Mouse (Mus musculus): ENCODE data around the gene Cyp4f13. TPM values are rescaled to one million over a fixed set of nuclear protein-coding genes. Genes with fewer than 3 reads are reported as not detected.

Cyp4f13 gene
- total and polyA plus RNA-seq, 3 experiments = 11.2 to 21.1 (median 12.7) TPM

DNA sequence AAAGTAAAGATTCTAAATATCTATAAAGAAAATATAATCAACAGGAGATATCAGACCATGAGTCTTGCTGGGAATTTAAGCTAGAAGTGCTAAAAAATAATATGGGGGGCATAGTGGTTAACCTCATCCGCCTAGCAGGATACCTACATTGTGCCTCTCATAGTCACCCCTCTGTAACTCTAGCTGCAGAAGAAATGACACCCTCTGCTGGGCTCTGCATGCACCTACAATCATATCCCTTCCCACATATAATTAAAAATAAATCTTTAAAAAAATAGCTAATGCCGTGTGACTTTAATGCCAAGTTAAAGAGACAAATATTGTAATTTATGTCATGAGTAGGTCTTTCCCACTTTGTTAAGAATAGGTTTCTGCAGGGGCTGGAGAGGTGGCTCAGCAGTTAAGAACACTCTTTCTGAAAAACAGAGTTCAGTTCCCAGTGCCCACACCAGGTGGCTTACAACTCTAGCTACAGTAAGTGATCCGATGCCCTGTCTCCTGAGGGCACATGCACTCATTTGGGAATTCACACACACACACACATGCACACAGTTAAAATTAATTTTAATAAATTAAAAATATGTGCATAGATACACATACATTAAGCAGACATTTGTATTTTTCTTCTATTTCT lies 2.7 kb downstream of the Cyp4f13 start:
- Histone ChIP-seq H3K36me3 (ENCODE audit: control insufficient read depth, insufficient read depth, low read length) (no peaks in the 10 kb centered on the region), H3K4me3 (no peak overlapping the region), H3K79me2 (replicated peaks; ENCODE audit: control insufficient read depth, insufficient read depth, low read length) (no peaks in the 10 kb centered on the region), H3K4me1 (ENCODE audit: control insufficient read depth, insufficient read depth, low read length) (peaks cover 10% of the 10 kb centered on the region), H3K9ac (ENCODE audit: low read depth, low read length) (no peak overlapping the region), H3K27ac (no peak overlapping the region), H3K27me3 (ENCODE audit: control insufficient read depth, insufficient read depth, low read length) (no peaks in the 10 kb centered on the region)
- peak; percentile 47 for TF ChIP-seq CTCF (IDR thresholded peaks at IDR 0.05)
- TF ChIP-seq EP300 (IDR thresholded peaks at IDR 0.05; ENCODE audit: insufficient read depth, low read depth, low read length) = no peak
- intact Hi-C loops (cut with DNase I) = loop anchor here (5.0 to 10.0 kb wide), 3 partner anchors 157 to 410 kb away; partner anchors contain the start of genes Cyp4f16 and Zfp871
- 65% methylated on average over 3 of the region's 3 CpGs for WGBS
- DNase-seq = no peak

DNA sequence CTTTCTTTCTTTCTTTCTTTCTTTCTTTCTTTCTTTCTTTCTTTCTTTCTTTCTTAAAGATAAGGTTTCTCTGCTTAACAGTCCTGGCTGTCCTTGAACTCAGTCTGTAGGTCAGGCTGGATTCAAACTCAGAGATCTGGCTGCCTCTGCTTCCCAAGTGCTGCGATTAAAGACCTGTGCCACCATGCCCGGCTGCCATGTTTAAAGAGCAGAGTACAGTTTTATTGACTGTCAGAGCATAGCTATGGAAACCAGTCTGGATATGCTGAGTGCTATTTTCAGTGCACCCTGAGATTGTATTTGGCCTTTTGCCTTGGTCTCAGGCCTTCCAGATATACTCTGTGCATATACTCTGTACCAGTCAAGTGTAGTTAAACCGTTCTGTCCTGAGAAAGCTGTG lies 3.5 kb downstream of the Cyp4f13 start:
- H3K4me1 ChIP-seq (ENCODE audit: control insufficient read depth, insufficient read depth, low read length) = peaks cover 10% of the 10 kb centered on the region
- H3K36me3 ChIP-seq (ENCODE audit: control insufficient read depth, insufficient read depth, low read length) = no peaks in the 10 kb centered on the region
- 79% methylated on average over 3 of the region's 3 CpGs for WGBS
- intact Hi-C loops (cut with DNase I) = loop anchor here (10.0 kb wide), 1 partner anchor 409 kb away; the partner anchor contains the start of gene Cyp4f16
- no peak for DNase-seq
- no peaks in the 10 kb centered on the region for H3K79me2 ChIP-seq (replicated peaks; ENCODE audit: control insufficient read depth, insufficient read depth, low read length)
- no peak overlapping the region for H3K27ac ChIP-seq
- TF ChIP-seq POLR2A (IDR thresholded peaks at IDR 0.05; ENCODE audit: insufficient read depth, low read depth, low read length) (no peak), CTCF (IDR thresholded peaks at IDR 0.05) (no peak), EP300 (IDR thresholded peaks at IDR 0.05; ENCODE audit: insufficient read depth, low read depth, low read length) (no peak)
- H3K4me3 ChIP-seq = no peak overlapping the region
- no peaks in the 10 kb centered on the region for H3K27me3 ChIP-seq (ENCODE audit: control insufficient read depth, insufficient read depth, low read length)
- no peak overlapping the region for H3K9ac ChIP-seq (ENCODE audit: low read depth, low read length)

DNA sequence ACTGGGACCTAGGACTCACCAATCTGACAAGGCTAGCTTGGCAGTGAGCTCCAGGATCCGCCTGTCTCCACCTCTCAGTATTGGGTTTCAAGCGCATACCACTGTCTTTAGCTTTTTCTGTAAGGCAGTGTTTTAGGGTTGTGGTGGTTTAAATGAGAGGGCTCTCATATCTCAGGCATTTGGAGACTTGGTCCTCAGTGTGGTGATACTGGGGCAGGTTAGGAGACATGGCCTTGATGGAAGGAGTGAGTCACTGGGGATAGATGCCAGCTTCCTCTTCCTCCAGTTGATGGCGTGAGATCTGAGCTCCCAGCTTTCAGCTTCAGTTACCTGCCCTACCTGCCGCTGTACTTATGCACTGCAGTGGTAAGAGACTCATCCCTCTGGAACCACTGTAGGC lies 7.4 kb downstream of the Cyp4f13 start:
- Histone ChIP-seq H3K9ac (ENCODE audit: low read depth, low read length) (no peak overlapping the region), H3K27me3 (ENCODE audit: control insufficient read depth, insufficient read depth, low read length) (no peaks in the 10 kb centered on the region), H3K27ac (no peak overlapping the region), H3K36me3 (ENCODE audit: control insufficient read depth, insufficient read depth, low read length) (no peaks in the 10 kb centered on the region), H3K4me1 (ENCODE audit: control insufficient read depth, insufficient read depth, low read length) (no peaks in the 10 kb centered on the region; the same call in 1 of the 2 replicates), H3K4me3 (no peak overlapping the region), H3K79me2 (replicated peaks; ENCODE audit: control insufficient read depth, insufficient read depth, low read length) (no peaks in the 10 kb centered on the region)
- intact Hi-C loops (cut with DNase I) = loop anchor here (10.0 kb wide), 1 partner anchor 405 kb away; the partner anchor contains the start of gene Cyp4f16
- 83% methylated on average over 4 of the region's 4 CpGs for WGBS
- no peak for DNase-seq
- TF ChIP-seq CTCF (IDR thresholded peaks at IDR 0.05) (no peak), EP300 (IDR thresholded peaks at IDR 0.05; ENCODE audit: insufficient read depth, low read depth, low read length) (no peak), POLR2A (IDR thresholded peaks at IDR 0.05; ENCODE audit: insufficient read depth, low read depth, low read length) (no peak)

DNA sequence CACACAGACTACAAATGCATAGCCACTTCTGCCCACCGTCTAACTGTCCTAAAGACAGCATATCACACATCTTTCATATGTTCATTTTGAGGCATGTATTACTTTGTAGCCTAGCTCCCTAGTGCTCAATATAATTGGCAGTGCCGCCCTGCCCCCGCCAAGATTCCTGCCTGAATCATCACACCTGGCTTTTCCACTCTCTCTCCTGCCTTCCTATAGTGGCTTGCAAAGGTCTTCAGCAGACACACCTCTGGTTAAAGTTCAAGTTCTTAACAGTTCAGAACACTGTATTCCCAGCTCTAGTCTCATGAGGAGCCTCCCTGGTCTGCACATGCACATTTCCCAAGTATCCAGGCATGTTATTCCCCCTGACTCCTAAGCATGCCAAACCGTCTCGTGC lies 19.4 kb downstream of the Cyp4f13 start:
- no peak for TF ChIP-seq CTCF (IDR thresholded peaks at IDR 0.05)
- TF ChIP-seq POLR2A (IDR thresholded peaks at IDR 0.05; ENCODE audit: insufficient read depth, low read depth, low read length) = no peak
- TF ChIP-seq EP300 (IDR thresholded peaks at IDR 0.05; ENCODE audit: insufficient read depth, low read depth, low read length) = no peak
- intact Hi-C loops (cut with DNase I) = no loop called here
- Histone ChIP-seq H3K4me3 (no peak overlapping the region), H3K79me2 (replicated peaks; ENCODE audit: control insufficient read depth, insufficient read depth, low read length) (no peaks in the 10 kb centered on the region), H3K27ac (no peak overlapping the region), H3K9ac (ENCODE audit: low read depth, low read length) (no peak overlapping the region), H3K36me3 (ENCODE audit: control insufficient read depth, insufficient read depth, low read length) (no peaks in the 10 kb centered on the region), H3K27me3 (ENCODE audit: control insufficient read depth, insufficient read depth, low read length) (no peaks in the 10 kb centered on the region), H3K4me1 (ENCODE audit: control insufficient read depth, insufficient read depth, low read length) (peaks cover 5% of the 10 kb centered on the region)
- DNase-seq = no peak
- WGBS = 83% methylated on average over 5 of the region's 5 CpGs

DNA sequence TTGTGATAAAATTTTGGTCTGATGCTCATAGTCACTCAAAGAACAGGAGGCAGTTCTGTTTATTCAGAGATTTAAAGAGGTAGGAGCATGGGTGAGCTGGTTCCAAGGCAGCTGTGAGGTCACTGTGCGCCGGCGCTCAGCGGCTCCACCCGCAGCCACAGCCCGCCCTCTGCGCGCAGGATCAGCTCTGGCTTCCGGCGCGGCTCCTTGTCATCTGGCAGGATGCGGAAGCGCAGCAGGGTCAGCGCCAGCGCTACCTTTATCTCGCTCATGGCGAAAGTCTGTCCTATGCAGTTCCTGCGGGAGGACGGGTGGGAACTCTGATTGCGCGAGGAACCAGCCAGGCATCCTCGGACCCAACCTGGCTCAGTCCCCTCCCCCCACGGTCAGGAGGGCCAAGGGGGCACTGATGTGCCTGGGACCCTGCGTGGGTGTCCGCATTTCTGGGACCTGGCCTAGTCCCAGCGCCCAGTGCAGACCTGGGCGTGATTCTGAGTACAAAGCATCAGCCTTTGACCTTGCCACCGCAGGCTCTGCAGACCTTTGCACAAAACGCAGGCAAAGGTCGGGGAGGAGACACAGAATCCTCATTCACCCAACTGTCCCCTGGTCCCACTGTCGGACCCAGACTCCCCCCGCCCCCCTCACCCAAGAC lies 22.4 kb downstream of the Cyp4f13 start:
- Histone ChIP-seq H3K27ac (peak overlapping the region; percentile 70), H3K4me1 (ENCODE audit: control insufficient read depth, insufficient read depth, low read length) (peaks cover 5% of the 10 kb centered on the region), H3K9ac (ENCODE audit: low read depth, low read length) (peak overlapping the region; percentile 83), H3K27me3 (ENCODE audit: control insufficient read depth, insufficient read depth, low read length) (no peaks in the 10 kb centered on the region), H3K4me3 (peak overlapping the region; percentile 48), H3K79me2 (replicated peaks; ENCODE audit: control insufficient read depth, insufficient read depth, low read length) (no peaks in the 10 kb centered on the region), H3K36me3 (ENCODE audit: control insufficient read depth, insufficient read depth, low read length) (no peaks in the 10 kb centered on the region)
- TF ChIP-seq EP300 (IDR thresholded peaks at IDR 0.05; ENCODE audit: insufficient read depth, low read depth, low read length) (0 out of 2 replicates have a peak, but pooled peaks have one; percentile 51), POLR2A (IDR thresholded peaks at IDR 0.05; ENCODE audit: insufficient read depth, low read depth, low read length) (peak; percentile 87), CTCF (IDR thresholded peaks at IDR 0.05) (0 out of 2 replicates have a peak, but pooled peaks have one; percentile 14)
- peak; percentile 82 to 84 for DNase-seq
- intact Hi-C loops (cut with DNase I) = loop anchor here (2.0 kb wide), 1 partner anchor 22 kb away; the partner anchor contains the start of gene Cyp4f13
- 15% methylated on average over 32 of the region's 32 CpGs for WGBS

DNA sequence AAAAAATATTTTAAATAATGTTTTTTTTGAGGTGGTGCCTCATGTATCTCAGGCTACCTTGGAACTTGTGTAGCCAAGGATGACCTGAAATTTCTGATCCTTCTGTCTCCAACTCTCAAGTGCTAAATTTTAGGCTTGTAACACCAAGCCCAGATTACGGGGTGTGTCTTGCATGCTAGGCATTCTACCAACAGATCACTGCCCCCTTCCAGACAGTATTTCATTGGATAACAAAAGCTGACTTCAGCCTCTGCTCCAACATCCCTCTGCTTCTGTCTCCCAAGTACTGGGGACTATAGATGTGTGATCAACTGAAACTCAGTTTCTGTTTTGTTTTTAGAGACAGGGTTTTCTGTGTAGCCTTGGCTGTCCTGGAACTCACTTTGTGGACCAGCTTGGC lies 23.5 kb downstream of the Cyp4f13 start:
- Histone ChIP-seq H3K36me3 (ENCODE audit: control insufficient read depth, insufficient read depth, low read length) (no peaks in the 10 kb centered on the region), H3K27ac (no peak overlapping the region), H3K79me2 (replicated peaks; ENCODE audit: control insufficient read depth, insufficient read depth, low read length) (no peaks in the 10 kb centered on the region), H3K4me1 (ENCODE audit: control insufficient read depth, insufficient read depth, low read length) (peaks cover 5% of the 10 kb centered on the region), H3K9ac (ENCODE audit: low read depth, low read length) (no peak overlapping the region), H3K4me3 (no peak overlapping the region), H3K27me3 (ENCODE audit: control insufficient read depth, insufficient read depth, low read length) (no peaks in the 10 kb centered on the region)
- TF ChIP-seq POLR2A (IDR thresholded peaks at IDR 0.05; ENCODE audit: insufficient read depth, low read depth, low read length) = no peak
- WGBS = 96% methylated on average over 1 of the region's 1 CpGs
- intact Hi-C loops (cut with DNase I) = loop anchor here (2.0 kb wide), 1 partner anchor 23 kb away; the partner anchor contains the start of gene Cyp4f13
- DNase-seq = no peak

Measured in heart, adult 2 months (tissue).